Mouse (Mus musculus) erythroblast, embryonic 14.5 days (primary cell): Measurements from ENCODE around the gene Pak2. TPM values are rescaled to one million over a fixed set of nuclear protein-coding genes. Genes with fewer than 3 reads are reported as not detected.
"Not testable (repeated sequence)": the region's sequence is repeated elsewhere in the genome, so short reads cannot be mapped to it uniquely, and the experiment has no call there.

ENCODE experiments used
- H3K27me3 ChIP-seq: 2 replicates; pipeline ENCODE4 v1.6.1; 2012; ENCODE audit warnings: inconsistent platforms; ENCODE audit not compliant: control insufficient read depth
- H3K36me3 ChIP-seq: 2 replicates; pipeline ENCODE4 v1.6.1; 2012; ENCODE audit warnings: mild to moderate bottlenecking, inconsistent platforms; ENCODE audit not compliant: control insufficient read depth
- H3K4me1 ChIP-seq: 2 replicates; pipeline ENCODE4 v1.6.1; 2012; ENCODE audit warnings: inconsistent platforms; ENCODE audit not compliant: control insufficient read depth
- H3K4me3 ChIP-seq: replicated peaks from 2 replicates; pipeline ENCODE3; 2012; ENCODE audit warnings: moderate library complexity, mild to moderate bottlenecking, inconsistent platforms
- H3K9me3 ChIP-seq: 2 replicates; pipeline ENCODE4 v1.6.1; 2012; ENCODE audit warnings: low read length, inconsistent platforms, mixed read lengths; ENCODE audit not compliant: control insufficient read depth
- GATA1 ChIP-seq: IDR thresholded peaks from 2 replicates; pipeline ENCODE4 v1.6.1; 2012; ENCODE audit warnings: low read length, inconsistent platforms, mixed read lengths
- TAL1 ChIP-seq: IDR thresholded peaks from 3 replicates; pipeline ENCODE4 v1.6.1; 2012; ENCODE audit warnings: low read length, inconsistent platforms, mixed read lengths
- polyA plus RNA-seq: library from polyadenylated mRNA; stranded (reverse); fragments of >175 nt; gene quantifications from 2 replicates; pipeline ENCODE4 v1.2.3, GENCODE M21; 2012

Gene Pak2
- polyA plus RNA-seq, 1 experiment: 0.52 TPM

- Histone ChIP-seq H3K4me1 (peaks cover 19% of the 10 kb centered on the region), H3K27me3 (no peaks in the 10 kb centered on the region), H3K36me3 (peaks cover under 1% of the 10 kb centered on the region; the same call in 1 of the 2 replicates), H3K4me3 (peak within 1 kb of the TSS; percentile 83), H3K9me3 (no peaks in the 10 kb centered on the region)
- no peak for TF ChIP-seq GATA1
- no peak for TF ChIP-seq TAL1
Measured at GRCm38 (mm10) chr16:32099638-32100150, 20.6 kb upstream of the Pak2 start, which contains the start of the genes Pigx and Cep19. Gene Pigx (minus strand): TSS chr16:32099740. Gene Cep19 (plus strand): TSS chr16:32099800.

DNA sequence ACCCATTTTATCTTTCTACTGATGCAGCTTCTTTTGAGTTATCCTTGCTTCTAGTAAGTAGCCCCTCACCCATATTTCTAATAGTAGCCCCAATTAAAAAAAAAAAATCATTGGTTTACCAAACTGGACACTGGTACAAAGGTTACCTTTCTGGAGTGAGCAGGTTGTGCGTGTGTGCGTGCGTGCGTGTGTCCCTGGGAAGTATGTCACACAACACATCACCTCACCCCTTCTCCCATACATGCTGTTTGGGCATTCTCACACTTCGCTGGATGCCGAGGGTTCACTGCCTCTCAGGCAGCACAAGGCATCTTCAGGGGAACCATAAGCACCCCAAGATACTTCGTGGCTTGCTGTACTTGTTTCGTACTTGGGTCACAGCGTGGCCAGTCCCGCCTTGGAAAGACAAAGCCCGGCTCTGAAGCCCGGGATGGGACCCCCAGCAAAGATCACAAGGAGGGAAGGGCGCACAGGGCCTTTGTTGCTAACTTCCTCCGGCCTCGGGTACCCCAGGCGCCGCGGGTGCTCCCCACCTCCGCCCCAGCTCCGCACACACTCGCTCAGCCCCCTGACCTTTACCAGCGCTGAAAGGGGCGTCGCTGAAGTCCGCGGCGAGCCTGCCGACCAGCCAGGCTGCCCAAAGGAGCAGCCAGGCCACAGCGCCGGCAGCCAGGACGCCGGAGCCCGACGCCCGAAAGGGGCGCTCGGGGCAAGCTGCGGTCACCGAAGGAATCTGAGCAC is 19.9 kb upstream of the Pak2 start:
- Histone ChIP-seq H3K9me3 (no peaks in the 10 kb centered on the region), H3K4me3 (peak overlapping the region; percentile 83)
- TF ChIP-seq TAL1 (no peak), GATA1 (no peak)

DNA sequence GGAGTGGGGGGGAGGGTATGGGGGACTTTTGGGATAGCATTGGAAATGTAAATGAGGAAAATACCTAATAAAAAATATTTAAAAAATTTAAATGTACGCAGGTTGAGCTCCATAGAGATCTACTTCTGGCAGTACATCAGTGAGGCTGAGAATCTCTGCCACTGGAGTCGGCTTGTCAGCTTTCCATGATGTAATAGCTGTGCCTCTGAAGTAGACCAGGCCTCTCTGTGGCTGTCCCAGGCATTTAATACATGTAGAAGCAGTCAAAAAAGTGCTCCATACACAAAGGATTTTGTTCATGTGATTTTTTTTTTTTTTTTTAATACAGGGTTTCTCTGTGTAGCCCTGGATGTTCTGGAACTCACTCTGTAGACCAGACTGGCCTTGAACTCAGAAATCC is 18.6 kb upstream of the Pak2 start:
- H3K27me3 ChIP-seq, H3K36me3 ChIP-seq, H3K9me3 ChIP-seq, H3K4me3 ChIP-seq: not testable (repeated sequence)
- H3K4me1 ChIP-seq: peaks cover 19% of the 10 kb centered on the region

More for the DNA sequence above, 19.9 kb upstream of the Pak2 start:
- Histone ChIP-seq H3K27me3 (no peaks in the 10 kb centered on the region), H3K36me3 (peaks cover 2% of the 10 kb centered on the region; the same call in 1 of the 2 replicates), H3K4me1 (peaks cover 19% of the 10 kb centered on the region)

GRCm38 (mm10) chr16:32091466-32091865 is 12.3 kb upstream of the Pak2 start:
- H3K36me3 ChIP-seq: peaks cover 11% of the 10 kb centered on the region
- no peaks in the 10 kb centered on the region for H3K4me1 ChIP-seq
- H3K27me3 ChIP-seq: no peaks in the 10 kb centered on the region
- no peak overlapping the region for H3K4me3 ChIP-seq
- TF ChIP-seq TAL1 (no peak), GATA1 (no peak)
- H3K9me3 ChIP-seq: no peaks in the 10 kb centered on the region

DNA sequence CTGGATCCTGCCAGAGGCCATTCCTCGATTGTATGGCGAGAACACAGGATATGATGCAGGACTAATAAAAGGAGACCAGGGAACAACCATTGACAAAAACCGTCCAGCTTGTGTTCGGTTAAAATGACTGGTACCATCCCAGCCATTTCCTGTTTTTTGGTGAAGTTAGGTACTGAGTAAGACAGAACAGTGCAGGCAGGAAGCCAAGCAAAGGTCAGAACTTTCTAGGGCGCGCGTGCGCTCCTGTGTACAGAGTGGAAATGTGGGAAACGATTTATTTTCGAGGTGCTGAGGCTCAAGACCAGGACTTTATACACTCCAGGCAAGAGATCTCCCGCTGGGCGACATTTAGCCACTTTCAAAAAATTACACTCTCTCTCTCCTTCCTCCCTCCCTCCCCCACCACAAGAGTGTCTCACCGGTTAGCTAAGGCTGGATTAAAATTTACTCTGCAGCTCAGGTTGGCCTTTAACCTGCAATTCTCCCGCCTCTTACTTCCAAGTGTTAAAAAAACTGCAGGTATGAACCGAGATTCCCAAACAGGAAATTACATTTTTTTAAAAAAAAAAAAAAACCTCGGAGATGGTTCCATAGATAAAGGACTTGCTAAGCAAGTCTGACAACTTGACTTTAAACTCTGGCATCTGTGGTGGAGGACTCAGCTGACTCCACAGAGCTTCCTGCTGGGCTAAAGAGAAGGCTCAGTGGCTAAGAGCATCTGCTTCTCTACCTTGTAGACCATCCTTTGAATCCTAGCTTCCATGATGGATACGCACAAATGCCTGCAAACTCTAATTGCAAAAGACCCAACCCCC is 8.7 kb upstream of the Pak2 start:
- no peak for TF ChIP-seq TAL1
- TF ChIP-seq GATA1: no peak
- no peaks in the 10 kb centered on the region for H3K27me3 ChIP-seq
- H3K9me3 ChIP-seq: no peaks in the 10 kb centered on the region
- no peak overlapping the region for H3K4me3 ChIP-seq
- no peaks in the 10 kb centered on the region for H3K4me1 ChIP-seq
- H3K36me3 ChIP-seq: peaks cover 14% of the 10 kb centered on the region

- no peaks in the 10 kb centered on the region; the same call in 1 of the 2 replicates for H3K36me3 ChIP-seq
- TF ChIP-seq TAL1 (no peak), GATA1 (no peak)
- H3K27me3 ChIP-seq: no peaks in the 10 kb centered on the region
- H3K4me3 ChIP-seq: peak overlapping the region; percentile 93
- no peaks in the 10 kb centered on the region for H3K9me3 ChIP-seq
- peaks cover 28% of the 10 kb centered on the region for H3K4me1 ChIP-seq
Measured at GRCm38 (mm10) chr16:32078408-32078990, 643 bp downstream of the Pak2 start.

DNA sequence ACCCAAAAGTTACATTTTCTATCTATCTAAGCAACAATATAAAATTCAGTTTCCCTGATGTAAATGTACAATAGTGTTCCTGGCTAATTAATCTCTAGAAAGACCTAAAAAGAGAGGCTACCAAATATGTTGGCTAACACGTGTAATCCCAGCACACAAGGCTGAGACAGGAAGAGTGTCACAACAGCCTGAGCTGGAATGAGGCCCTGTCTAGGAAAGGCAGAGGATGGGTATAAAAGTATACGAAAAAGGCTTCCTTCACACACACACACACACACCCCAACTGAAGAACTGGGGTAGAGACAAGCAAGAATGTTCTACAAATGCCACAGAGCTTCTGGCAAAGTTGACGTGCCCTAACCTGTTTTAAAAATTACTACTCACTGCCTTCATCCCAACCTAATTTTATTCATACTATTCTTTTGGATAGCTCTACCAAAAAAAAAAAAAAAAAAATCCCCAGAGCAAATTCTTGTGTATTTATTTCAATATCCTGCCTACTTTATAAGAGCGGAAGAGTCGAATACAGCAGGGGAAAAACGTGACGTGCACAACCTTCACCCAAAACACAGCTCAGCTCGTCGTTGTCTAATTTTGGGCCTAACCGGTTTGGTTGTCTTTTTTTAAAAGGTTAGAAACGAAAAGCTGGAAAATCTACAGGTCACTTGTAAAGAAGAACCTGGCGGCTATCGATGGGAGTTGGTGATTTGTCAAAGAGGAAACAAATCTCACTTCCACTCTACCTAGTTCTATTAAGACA is 1.3 kb downstream of the Pak2 start:
- H3K9me3 ChIP-seq: no peaks in the 10 kb centered on the region
- peak overlapping the region; percentile 93 for H3K4me3 ChIP-seq
- peaks cover 28% of the 10 kb centered on the region for H3K4me1 ChIP-seq
- no peaks in the 10 kb centered on the region; the same call in none of the 2 replicates for H3K36me3 ChIP-seq
- no peaks in the 10 kb centered on the region for H3K27me3 ChIP-seq
- TF ChIP-seq TAL1 (no peak), GATA1 (no peak)

GRCm38 (mm10) chr16:32076406-32076805 is 2.7 kb downstream of the Pak2 start:
- H3K9me3 ChIP-seq: no peaks in the 10 kb centered on the region
- H3K4me3 ChIP-seq: no peak overlapping the region
- H3K36me3 ChIP-seq: peaks cover 4% of the 10 kb centered on the region
- no peak for TF ChIP-seq GATA1
- no peak for TF ChIP-seq TAL1
- no peaks in the 10 kb centered on the region for H3K27me3 ChIP-seq
- peaks cover 32% of the 10 kb centered on the region for H3K4me1 ChIP-seq
